Mouse (Mus musculus): ENCODE results near the gene Hbq1b.

DNA sequence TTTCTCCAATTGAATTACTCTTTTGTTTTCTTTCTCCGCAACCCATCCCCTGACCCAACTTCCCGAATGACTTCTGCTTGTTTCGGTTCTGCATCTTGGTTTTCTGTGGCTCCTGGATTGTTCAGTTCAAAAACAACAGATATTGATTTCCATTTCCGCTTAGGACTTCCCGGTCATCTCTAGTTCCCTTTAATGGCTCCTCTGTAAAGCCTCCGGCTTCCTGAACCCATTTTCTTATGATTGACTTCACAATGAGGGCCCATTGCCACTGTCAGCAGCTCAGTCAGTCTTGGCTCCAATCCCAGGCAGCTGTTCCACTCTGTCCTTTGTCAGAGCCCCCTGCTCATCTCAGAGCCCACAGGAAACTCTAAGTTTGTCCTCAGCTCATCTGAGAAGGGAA, 44.3 kb downstream of the Hbq1b start:
- TF ChIP-seq CTCF (IDR thresholded peaks at IDR 0.05; ENCODE audit: extremely low read depth, insufficient read depth, insufficient read length, insufficient replicate concordance) (no peak), POLR2A (IDR thresholded peaks at IDR 0.05; ENCODE audit: low read depth, low read length) (no peak)
